Mouse (Mus musculus): ENCODE results near the gene Coro2a. TPM values are rescaled to one million over a fixed set of nuclear protein-coding genes. Genes with fewer than 3 reads are reported as not detected.

The Coro2a gene
- 0.13 TPM for polyA plus RNA-seq (2014; fragmentation: Illumina TruSeq; extraction: RNeasy Lipid Tissue Mini Kit (QIAGEN cat#74804); ENCODE audit: low read depth, low replicate concordance)

GRCm38 (mm10) chr4:46601844-46602423 lies at the start of gene Coro2a:
Coro2a (minus strand) TSS chr4:46602202.

GRCm38 (mm10) chr4:46650086-46650753 lies 48.2 kb upstream of the Coro2a start, which contains the start of gene Tbc1d2:
Tbc1d2 (minus strand) TSS chr4:46650209.

GRCm38 (mm10) chr4:46535840-46536361 lies 66.1 kb downstream of the Coro2a start, which contains the start of gene Trim14:
Trim14 (minus strand) TSS chr4:46536141.

GRCm38 (mm10) chr4:46489028-46489925 lies 112.7 kb downstream of the Coro2a start, which contains the start of gene Nans:
Nans (plus strand) TSS chr4:46489248.

Other genes starting within 250 kb of the Coro2a start
- 4.7 TPM for gene Trmo, start 212.8 kb downstream of the Coro2a start, polyA plus RNA-seq (2014; fragmentation: Illumina TruSeq; extraction: RNeasy Lipid Tissue Mini Kit (QIAGEN cat#74804); ENCODE audit: low read depth, low replicate concordance)
- not detected for gene Hemgn, start 188.7 kb downstream of the Coro2a start, polyA plus RNA-seq (2014; fragmentation: Illumina TruSeq; extraction: RNeasy Lipid Tissue Mini Kit (QIAGEN cat#74804); ENCODE audit: low read depth, low replicate concordance)
- gene Anp32b, start 151.3 kb downstream of the Coro2a start, polyA plus RNA-seq (2014; fragmentation: Illumina TruSeq; extraction: RNeasy Lipid Tissue Mini Kit (QIAGEN cat#74804); ENCODE audit: low read depth, low replicate concordance): 75.6 TPM
- 12.1 TPM for gene Nans, start 113.0 kb downstream of the Coro2a start, polyA plus RNA-seq (2014; fragmentation: Illumina TruSeq; extraction: RNeasy Lipid Tissue Mini Kit (QIAGEN cat#74804); ENCODE audit: low read depth, low replicate concordance)
- gene Trim14, start 66.1 kb downstream of the Coro2a start, polyA plus RNA-seq (2014; fragmentation: Illumina TruSeq; extraction: RNeasy Lipid Tissue Mini Kit (QIAGEN cat#74804); ENCODE audit: low read depth, low replicate concordance): 3.3 TPM
- gene Tbc1d2, start 48.0 kb upstream of the Coro2a start, polyA plus RNA-seq (2014; fragmentation: Illumina TruSeq; extraction: RNeasy Lipid Tissue Mini Kit (QIAGEN cat#74804); ENCODE audit: low read depth, low replicate concordance): 0.97 TPM

Measured in heart, adult 10 weeks (tissue).